Mouse (Mus musculus) Patski (cell line): ENCODE measurements around the gene Brf1. TPM values are rescaled to one million over a fixed set of nuclear protein-coding genes. Genes with fewer than 3 reads are reported as not detected.

Experiments
- ATAC-seq: fragments of 100-300 bp; one replicate; pipeline ENCODE4 v1.8.0; 2021
- CTCF ChIA-PET: fragments of 350-600 bp; sonication (Branson Sonifier 250); formaldehyde crosslinking; loops from one replicate; lab custom pipeline; 2022; ENCODE audit warnings: inconsistent platforms; lab: Charles Lee
- POLR2A ChIA-PET: fragments of 350-600 bp; sonication (Branson Sonifier 250); formaldehyde crosslinking; loops from one replicate; lab custom pipeline; 2022; ENCODE audit warnings: antibody characterized with exemption, inconsistent platforms; lab: Charles Lee
- DNase-seq: peaks from one replicate; pipeline ENCODE4 v3.0.0-alpha.2; 2011; ENCODE audit warnings: low read depth, low spot score
- H3K27me3 ChIP-seq: fragments of 371-371 bp; one replicate; pipeline ENCODE4 v1.5.1; 2021
- CTCF ChIP-seq: fragments of 100-300 bp; IDR thresholded peaks from one replicate; pipeline ENCODE4 v1.5.1; 2021
- in situ Hi-C: fragments of 300-500 bp; cut with MboI; formaldehyde crosslinking; loops from 3 replicates; pipeline ENCODE4 v1.11.1; 2018; ENCODE audit warnings: low pct_unique_long_range_greater_than_20kb, mixed read lengths
- polyA plus RNA-seq: library from polyadenylated mRNA; unstranded; gene quantifications from one replicate; pipeline ENCODE4 v1.2.3, GENCODE M21; 2021

Gene Brf1
- polyA plus RNA-seq, 1 experiment from 2014 or later: 38.9 TPM

DNA sequence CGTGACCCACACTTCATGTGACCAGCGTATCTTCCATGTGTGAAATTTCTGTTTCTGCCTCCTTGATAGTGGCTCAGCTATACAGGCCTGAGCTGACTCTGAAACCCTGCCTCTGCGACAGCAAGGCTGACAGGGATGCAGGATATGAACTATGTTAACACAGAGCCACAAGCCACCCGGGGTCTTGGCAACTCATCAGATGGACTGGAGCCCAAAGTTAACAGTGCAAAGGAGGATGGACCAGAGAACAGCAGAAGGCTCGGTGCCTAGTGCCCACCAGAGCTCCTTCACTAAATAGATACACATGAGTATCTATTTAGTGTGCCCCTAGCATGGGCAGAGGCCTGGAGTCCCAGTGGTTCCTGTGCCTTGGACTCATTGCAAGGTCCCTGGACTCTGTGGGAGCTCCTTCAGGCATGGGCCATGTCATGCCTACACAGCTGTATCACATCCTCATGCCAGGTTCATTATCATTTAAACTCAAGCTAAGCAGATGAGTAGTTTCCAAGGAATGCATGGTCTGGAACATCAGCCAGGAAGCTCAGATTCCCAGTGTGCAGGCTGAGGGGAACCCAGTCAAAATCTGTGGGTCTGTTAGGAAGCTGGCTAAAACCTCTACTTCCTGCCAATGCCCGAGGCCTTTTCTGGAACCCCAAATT is 11.3 kb upstream of the Brf1 start:
- no peak for TF ChIP-seq CTCF
- no peak for DNase-seq
- in situ Hi-C loops: no loop called here
- POLR2A ChIA-PET: no interaction called here
- CTCF ChIA-PET: interaction anchor here (0.8 to 2.0 kb wide), 8 partner anchors 9 to 43 kb away, joined by 3 to 9 read pairs (median 4); no protein-coding TSS in a partner anchor
- peak; percentile 69 for ATAC-seq
- H3K27me3 ChIP-seq: no peaks in the 10 kb centered on the region

DNA sequence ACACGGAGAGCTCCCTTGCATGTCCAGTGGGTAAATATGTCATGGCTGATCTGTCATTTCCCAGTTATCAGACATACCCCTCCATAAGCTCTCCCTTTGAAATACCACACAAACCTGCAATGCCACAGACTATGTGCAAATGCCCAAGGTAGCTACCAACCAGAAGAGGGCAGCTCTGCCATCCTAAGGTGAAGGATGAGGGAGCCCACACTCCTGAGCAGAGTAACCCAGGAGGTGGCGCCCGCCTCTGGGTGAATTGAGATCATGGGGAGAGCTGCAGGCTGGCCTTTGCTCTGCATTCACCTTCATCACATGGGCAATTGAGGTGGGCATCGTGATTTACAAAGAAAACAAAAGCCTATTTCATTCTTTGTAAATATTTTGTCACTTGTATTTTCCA is 4.5 kb upstream of the Brf1 start:
- CTCF ChIA-PET: interaction anchor here (0.7 to 3.3 kb wide), 25 partner anchors 8 to 151 kb away, joined by 3 to 25 read pairs (median 5); partner anchors contain the start of genes Tedc1 and Tex22
- H3K27me3 ChIP-seq: no peaks in the 10 kb centered on the region
- TF ChIP-seq CTCF: no peak
- in situ Hi-C loops: loop anchor here (5.0 kb wide), 2 partner anchors 42 to 147 kb away; no protein-coding TSS in a partner anchor
- peak; percentile 37 for ATAC-seq
- DNase-seq: no peak
- POLR2A ChIA-PET: no interaction called here

DNA sequence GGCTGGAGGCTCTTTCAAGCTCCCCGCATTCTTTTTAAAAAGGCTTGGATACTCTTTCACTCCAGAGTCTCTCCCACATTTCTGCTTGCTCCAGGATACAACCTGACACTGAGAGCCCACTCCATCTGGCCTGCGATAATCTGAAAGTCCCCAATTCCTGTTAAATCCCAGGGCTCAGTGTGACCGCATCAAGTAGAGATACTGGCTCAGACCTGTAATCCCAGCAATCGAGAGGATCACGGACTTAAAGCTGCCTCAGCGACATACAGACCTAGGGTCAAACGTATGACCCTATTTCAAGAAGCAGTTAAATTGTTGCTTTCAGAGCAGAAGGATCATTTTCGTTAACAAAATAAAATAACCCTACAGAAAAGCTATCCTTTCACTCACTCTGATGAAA is 3.5 kb upstream of the Brf1 start:
- ATAC-seq (no peak), DNase-seq (no peak)
- POLR2A ChIA-PET: no interaction called here
- H3K27me3 ChIP-seq: no peaks in the 10 kb centered on the region
- CTCF ChIA-PET: interaction anchor here (1.5 to 2.7 kb wide), 5 partner anchors 14 to 67 kb away, joined by 3 to 25 read pairs (median 13); no protein-coding TSS in a partner anchor
- in situ Hi-C loops: no loop called here
- no peak for TF ChIP-seq CTCF

DNA sequence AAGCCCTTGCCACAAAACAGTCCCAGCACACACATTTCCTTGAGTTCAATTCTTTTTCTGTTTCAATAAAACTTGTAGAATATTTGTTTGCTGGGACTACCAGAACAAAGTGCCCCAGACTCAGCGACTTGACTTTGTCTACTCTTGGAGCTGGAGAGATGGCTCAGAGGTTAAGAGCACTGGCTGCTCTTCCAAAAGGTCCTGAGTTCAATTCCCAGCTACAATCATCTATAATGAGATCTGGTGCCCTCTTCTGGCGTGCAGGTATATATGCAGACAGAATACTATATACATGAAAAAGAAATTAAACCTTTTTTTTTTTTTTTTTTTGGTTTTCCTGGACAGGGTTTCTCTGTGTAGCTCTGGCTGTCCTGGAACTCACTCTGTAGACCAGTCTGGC is 2.2 kb upstream of the Brf1 start:
- POLR2A ChIA-PET: no interaction called here
- no peak for ATAC-seq
- in situ Hi-C loops: no loop called here
- CTCF ChIA-PET: interaction anchor here (0.9 to 1.5 kb wide), 4 partner anchors 35 to 68 kb away, joined by 3 to 5 read pairs (median 3); no protein-coding TSS in a partner anchor
- no peak for DNase-seq
- no peak for TF ChIP-seq CTCF
- no peaks in the 10 kb centered on the region for H3K27me3 ChIP-seq

DNA sequence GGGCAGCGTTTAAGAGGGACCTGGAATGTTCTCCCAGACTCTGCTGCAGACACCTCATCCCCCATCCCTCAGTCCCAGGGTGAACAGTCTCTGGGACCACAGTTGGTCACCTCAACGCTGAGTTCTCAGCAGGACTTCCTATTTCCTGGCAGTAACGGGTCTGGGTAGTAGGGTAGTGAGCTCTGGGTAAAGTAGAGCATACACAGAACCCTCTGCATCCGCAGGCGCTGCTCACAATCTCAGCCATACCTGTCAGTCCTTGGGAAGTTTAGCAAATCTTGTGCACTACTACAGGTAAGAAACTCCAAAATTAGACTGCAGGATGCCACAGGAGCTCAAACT is 600 bp upstream of the Brf1 start:
- no peaks in the 10 kb centered on the region for H3K27me3 ChIP-seq
- ChIA-PET CTCF (interaction anchor here (1.0 to 1.1 kb wide), 2 partner anchors 46 to 143 kb away, joined by 3 read pairs; no protein-coding TSS in a partner anchor), POLR2A (no interaction called here)
- in situ Hi-C loops: no loop called here
- ATAC-seq: no peak
- DNase-seq: no peak
- TF ChIP-seq CTCF: no peak

DNA sequence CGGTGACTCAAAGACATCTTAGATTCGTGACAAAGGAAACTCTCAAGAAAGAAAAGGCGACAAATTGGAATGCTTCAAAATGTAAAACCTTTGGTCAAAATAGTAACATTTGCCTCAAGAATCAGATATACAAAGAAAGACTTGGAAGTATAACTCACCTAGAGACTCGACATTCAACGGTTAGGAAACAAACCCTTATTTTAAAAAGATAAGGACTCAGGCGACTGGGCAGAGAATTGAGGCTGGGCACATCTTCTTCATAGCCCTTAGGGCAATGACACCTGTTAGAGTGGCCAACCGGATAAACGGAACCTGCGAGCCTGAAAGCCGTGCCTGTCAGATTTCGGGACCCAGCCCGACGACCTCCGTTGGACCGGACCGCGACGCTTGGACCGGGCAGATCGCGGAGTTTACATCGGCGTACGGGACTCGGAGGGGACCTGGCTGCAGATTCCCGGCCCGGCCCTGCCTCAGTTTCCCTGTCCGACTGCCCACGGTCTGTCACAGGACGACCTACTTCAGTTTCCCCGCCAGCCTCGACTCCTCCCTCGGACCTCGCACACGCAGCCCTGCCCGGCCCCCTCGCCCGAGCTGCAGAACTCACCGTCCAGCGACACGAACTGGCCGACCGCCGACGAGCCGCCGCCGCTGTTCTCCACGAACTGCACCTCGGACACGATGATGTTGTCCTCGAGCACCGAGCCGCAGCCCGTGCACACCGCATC is 773 bp downstream of the Brf1 start:
- peak; percentile 10 for ATAC-seq
- DNase-seq: no peak
- in situ Hi-C loops: no loop called here
- ChIA-PET POLR2A (no interaction called here), CTCF (no interaction called here)
- H3K27me3 ChIP-seq: no peaks in the 10 kb centered on the region
- TF ChIP-seq CTCF: no peak

DNA sequence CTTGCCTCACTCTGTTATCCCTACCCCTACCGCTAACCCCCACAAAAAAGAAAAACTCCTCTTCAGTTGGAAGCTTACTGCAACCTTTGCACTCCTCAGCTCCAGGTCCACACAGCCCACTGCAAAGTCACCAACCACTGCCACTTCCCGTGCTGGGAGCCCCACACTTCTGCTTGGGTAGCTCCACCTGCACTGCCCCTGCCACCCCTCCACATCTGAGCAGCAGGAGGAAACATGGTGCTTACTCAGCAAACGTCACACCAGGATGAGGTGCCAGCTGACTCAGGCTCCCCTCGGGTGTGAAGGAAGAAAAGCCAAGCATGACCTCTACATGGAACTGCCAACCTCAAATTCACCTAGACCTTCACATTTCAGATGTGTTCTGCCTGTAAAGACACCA is 6.4 kb downstream of the Brf1 start:
- no peak for DNase-seq
- ATAC-seq: no peak
- H3K27me3 ChIP-seq: no peaks in the 10 kb centered on the region
- in situ Hi-C loops: no loop called here
- ChIA-PET POLR2A (no interaction called here), CTCF (no interaction called here)
- no peak for TF ChIP-seq CTCF

DNA sequence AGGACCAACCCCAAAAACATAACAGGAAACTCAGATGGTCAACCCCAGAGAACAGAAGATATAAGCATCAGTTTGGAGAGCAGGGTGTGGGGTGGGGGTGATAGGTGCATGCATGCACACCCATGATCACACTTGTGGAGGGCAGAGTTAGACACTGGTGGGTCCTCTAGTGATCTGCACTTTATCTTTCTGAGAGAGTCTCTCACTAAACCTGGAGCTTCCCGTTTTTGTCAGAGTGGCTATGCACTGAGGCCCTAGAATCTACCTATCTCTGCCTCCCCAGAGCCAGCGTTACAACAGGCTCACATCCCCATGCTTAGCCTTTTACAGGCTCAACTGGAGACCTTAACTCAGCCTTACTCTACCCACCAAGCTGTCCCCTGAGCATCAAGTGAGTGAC is 9.1 kb downstream of the Brf1 start:
- CTCF ChIA-PET: interaction anchor here (1.2 to 1.6 kb wide), 2 partner anchors 36 to 153 kb away, joined by 3 read pairs; no protein-coding TSS in a partner anchor
- no peak for DNase-seq
- H3K27me3 ChIP-seq: no peaks in the 10 kb centered on the region
- no peak for TF ChIP-seq CTCF
- no peak for ATAC-seq
- in situ Hi-C loops: no loop called here
- POLR2A ChIA-PET: no interaction called here

DNA sequence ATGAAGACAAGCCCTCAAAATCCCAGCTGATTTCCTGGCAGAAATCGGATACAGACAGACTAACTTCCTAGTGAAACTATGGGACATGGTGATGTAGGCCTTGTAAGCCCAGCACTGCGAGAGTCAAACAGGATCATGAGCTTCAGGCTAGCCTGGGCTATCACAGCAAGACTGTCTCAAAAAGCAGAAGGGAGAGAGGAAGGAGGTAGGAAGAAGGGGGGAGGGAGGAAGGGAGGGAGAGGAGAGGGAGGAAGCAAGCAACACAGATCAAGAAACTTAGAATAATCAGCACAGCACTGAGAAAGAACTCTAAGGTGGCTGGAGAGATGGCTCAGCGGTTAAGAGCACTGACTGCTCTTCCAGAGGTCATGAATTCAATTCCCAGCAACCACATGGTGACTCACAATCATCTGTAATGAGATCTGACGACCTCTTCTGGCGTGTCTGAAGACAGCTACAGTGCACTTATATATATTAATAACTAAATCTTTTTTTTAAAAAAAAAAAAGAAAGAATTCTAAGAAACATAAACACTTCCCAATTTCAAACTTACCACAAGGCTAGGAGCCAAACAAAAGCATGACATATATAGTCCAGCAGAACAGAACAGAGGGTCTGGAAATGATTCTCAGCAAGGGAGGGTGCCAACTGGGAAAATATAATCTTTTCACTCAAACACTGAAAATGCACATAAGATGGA is 9.6 kb downstream of the Brf1 start:
- ChIA-PET CTCF (no interaction called here), POLR2A (interaction anchor here (0.7 kb wide), 1 partner anchor 9 kb away, joined by 3 read pairs; no protein-coding TSS in a partner anchor)
- no peaks in the 10 kb centered on the region for H3K27me3 ChIP-seq
- ATAC-seq (no peak), DNase-seq (no peak)
- TF ChIP-seq CTCF: no peak
- in situ Hi-C loops: no loop called here

DNA sequence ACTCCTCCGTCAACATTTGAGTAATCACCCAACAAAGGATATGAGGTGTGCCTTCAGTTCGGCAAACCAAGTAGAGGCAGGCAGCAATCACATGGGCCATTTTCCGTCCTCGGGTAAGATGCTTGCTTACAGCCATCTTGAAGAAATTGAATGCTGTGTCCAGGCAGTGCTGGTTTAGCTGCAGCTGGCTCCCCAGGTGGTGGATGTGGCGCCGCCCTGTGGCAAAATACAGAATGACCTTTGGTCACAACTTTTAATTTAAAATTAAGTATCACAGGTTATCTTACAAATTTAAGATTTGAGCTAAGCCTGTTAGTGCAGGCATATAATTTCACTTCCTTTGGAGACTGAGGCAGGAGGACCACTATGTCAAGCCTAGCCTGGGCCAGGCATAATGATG is 12.6 kb downstream of the Brf1 start:
- TF ChIP-seq CTCF: peak; percentile 62
- ChIA-PET POLR2A (no interaction called here), CTCF (interaction anchor here (1.1 to 2.1 kb wide), 3 partner anchors 12 to 49 kb away, joined by 3 to 9 read pairs (median 4); partner anchors contain the start of gene Btbd6)
- H3K27me3 ChIP-seq: no peaks in the 10 kb centered on the region
- no peak for DNase-seq
- ATAC-seq: no peak
- in situ Hi-C loops: no loop called here
